Mouse (Mus musculus) forebrain, embryonic 10.5 days (tissue): Measurements from ENCODE around the gene Myom3. TPM values are rescaled to one million over a fixed set of nuclear protein-coding genes. Genes with fewer than 3 reads are reported as not detected.

Experiments
- DNase-seq: peaks from one replicate; pipeline ENCODE4 v3.0.0-alpha.2; 2017; ENCODE audit warnings: low spot score; ENCODE audit errors: extremely low spot score
- H3K27ac ChIP-seq: fragments of 300-500 bp; sonication (generic); 2 replicates; pipeline ENCODE4 v1.5.1; 2016; ENCODE audit warnings: mild to moderate bottlenecking
- H3K27me3 ChIP-seq: fragments of 300-500 bp; sonication (generic); 2 replicates; pipeline ENCODE4 v1.6.1; 2016; ENCODE audit warnings: mild to moderate bottlenecking; ENCODE audit not compliant: poor library complexity, severe bottlenecking
- H3K36me3 ChIP-seq: fragments of 300-500 bp; sonication (generic); replicated peaks from 2 replicates; pipeline ENCODE4 v1.6.1; 2016; ENCODE audit warnings: mild to moderate bottlenecking, moderate library complexity
- H3K4me1 ChIP-seq: fragments of 300-500 bp; sonication (generic); 2 replicates; pipeline ENCODE4 v1.6.1; 2016
- H3K4me3 ChIP-seq: fragments of 300-500 bp; sonication (generic); 2 replicates; pipeline ENCODE4 v1.5.1; 2016; ENCODE audit warnings: mild to moderate bottlenecking, moderate library complexity
- H3K9me3 ChIP-seq: fragments of 300-500 bp; sonication (generic); 2 replicates; pipeline ENCODE4 v1.6.1; 2016; ENCODE audit warnings: mild to moderate bottlenecking, moderate library complexity
- WGBS: fragments of 180-500 bp; shearing (Covaris S2); methylation state at CpG from one replicate; pipeline ENCODE4 v1.1.7; 2016; 5-methylcytosine and 5-hydroxymethylcytosine counted together
- polyA plus RNA-seq: library from polyadenylated mRNA; unstranded; fragments of >200 nt; fragmentation: Nextera tagmentation; extraction: Ambion mirVana; gene quantifications from 2 replicates; pipeline ENCODE4 v1.2.1, GENCODE M21; 2016

The Myom3 gene
- polyA plus RNA-seq, 1 experiment from 2014 or later: 0.09 TPM

GRCm38 (mm10) chr4:135821772-135822171, 62.3 kb downstream of the Myom3 start:
- 85% methylated on average over 4 of the region's 4 CpGs for WGBS
- Histone ChIP-seq H3K27ac (no peak overlapping the region), H3K36me3 (no peaks in the 10 kb centered on the region), H3K9me3 (no peaks in the 10 kb centered on the region), H3K4me3 (no peak overlapping the region), H3K4me1 (peaks cover 5% of the 10 kb centered on the region; the same call in 1 of the 2 replicates), H3K27me3 (no peaks in the 10 kb centered on the region)
- no peak for DNase-seq

GRCm38 (mm10) chr4:135823298-135823697, 63.8 kb downstream of the Myom3 start:
- no peak overlapping the region for H3K4me3 ChIP-seq
- H3K4me1 ChIP-seq: peaks cover 7% of the 10 kb centered on the region
- H3K27me3 ChIP-seq: no peaks in the 10 kb centered on the region
- H3K36me3 ChIP-seq: no peaks in the 10 kb centered on the region
- H3K9me3 ChIP-seq: no peaks in the 10 kb centered on the region
- 77% methylated on average over 2 of the region's 2 CpGs for WGBS
- DNase-seq: no peak
- H3K27ac ChIP-seq: no peak overlapping the region

- Histone ChIP-seq H3K36me3 (no peaks in the 10 kb centered on the region), H3K4me1 (peaks cover 16% of the 10 kb centered on the region), H3K27ac (no peak overlapping the region), H3K27me3 (no peaks in the 10 kb centered on the region), H3K9me3 (no peaks in the 10 kb centered on the region), H3K4me3 (no peak overlapping the region)
- WGBS: 56% methylated on average over 8 of the region's 8 CpGs
- DNase-seq: no peak
Measured at GRCm38 (mm10) chr4:135824254-135824653, 64.7 kb downstream of the Myom3 start.

- DNase-seq: peak; percentile 39
- Histone ChIP-seq H3K27me3 (no peaks in the 10 kb centered on the region), H3K36me3 (no peaks in the 10 kb centered on the region), H3K27ac (peak overlapping the region; percentile 78), H3K9me3 (no peaks in the 10 kb centered on the region), H3K4me1 (peaks cover 35% of the 10 kb centered on the region), H3K4me3 (no peak overlapping the region)
- WGBS: 50% methylated on average over 11 of the region's 11 CpGs
Measured at GRCm38 (mm10) chr4:135828491-135828890, 69.0 kb downstream of the Myom3 start.

GRCm38 (mm10) chr4:135832070-135832469, 72.6 kb downstream of the Myom3 start:
- DNase-seq: no peak
- no peaks in the 10 kb centered on the region for H3K27me3 ChIP-seq
- no peak overlapping the region for H3K27ac ChIP-seq
- no peak overlapping the region for H3K4me3 ChIP-seq
- no peaks in the 10 kb centered on the region for H3K9me3 ChIP-seq
- H3K4me1 ChIP-seq: peaks cover 39% of the 10 kb centered on the region
- H3K36me3 ChIP-seq: no peaks in the 10 kb centered on the region
- 88% methylated on average over 11 of the region's 11 CpGs for whole genome bisulfite sequencing

- peak; percentile 33 for DNase-seq
- H3K27ac ChIP-seq: peak overlapping the region; percentile 79
- H3K36me3 ChIP-seq: no peaks in the 10 kb centered on the region
- H3K4me3 ChIP-seq: peak overlapping the region; percentile 14; the same call in 1 of the 2 replicates
- H3K4me1 ChIP-seq: peaks cover 35% of the 10 kb centered on the region
- H3K27me3 ChIP-seq: no peaks in the 10 kb centered on the region
- 58% methylated on average over 12 of the region's 12 CpGs for WGBS
- H3K9me3 ChIP-seq: no peaks in the 10 kb centered on the region
Measured at GRCm38 (mm10) chr4:135833301-135834123, 74.0 kb downstream of the Myom3 start.

GRCm38 (mm10) chr4:135834124-135834717, 74.7 kb downstream of the Myom3 start:
- DNase-seq: no peak
- Histone ChIP-seq H3K4me3 (no peak overlapping the region), H3K27ac (peak overlapping the region; percentile 79), H3K36me3 (no peaks in the 10 kb centered on the region), H3K27me3 (no peaks in the 10 kb centered on the region), H3K4me1 (peaks cover 28% of the 10 kb centered on the region), H3K9me3 (no peaks in the 10 kb centered on the region)
- WGBS: 91% methylated on average over 8 of the region's 8 CpGs

- Histone ChIP-seq H3K27me3 (no peaks in the 10 kb centered on the region), H3K4me1 (peaks cover 5% of the 10 kb centered on the region), H3K9me3 (no peaks in the 10 kb centered on the region; the same call in 1 of the 2 replicates), H3K4me3 (no peak overlapping the region), H3K27ac (no peak overlapping the region), H3K36me3 (no peaks in the 10 kb centered on the region)
- WGBS: 88% methylated on average over 3 of the region's 3 CpGs
- no peak for DNase-seq
Measured at GRCm38 (mm10) chr4:135838925-135839292, 79.4 kb downstream of the Myom3 start.

- 92% methylated on average over 21 of the region's 21 CpGs for WGBS
- Histone ChIP-seq H3K4me3 (no peak overlapping the region), H3K4me1 (no peaks in the 10 kb centered on the region), H3K27me3 (no peaks in the 10 kb centered on the region), H3K27ac (no peak overlapping the region), H3K36me3 (no peaks in the 10 kb centered on the region), H3K9me3 (no peaks in the 10 kb centered on the region; the same call in 1 of the 2 replicates)
- DNase-seq: no peak
Measured at GRCm38 (mm10) chr4:135839293-135840011, 79.9 kb downstream of the Myom3 start.

GRCm38 (mm10) chr4:135844400-135844799, 84.9 kb downstream of the Myom3 start:
- DNase-seq: no peak
- Histone ChIP-seq H3K4me3 (no peak overlapping the region), H3K4me1 (no peaks in the 10 kb centered on the region), H3K9me3 (no peaks in the 10 kb centered on the region; the same call in 1 of the 2 replicates), H3K27me3 (no peaks in the 10 kb centered on the region), H3K36me3 (no peaks in the 10 kb centered on the region), H3K27ac (no peak overlapping the region)
- WGBS: 88% methylated on average over 6 of the region's 6 CpGs

GRCm38 (mm10) chr4:135847581-135847980, 88.1 kb downstream of the Myom3 start:
- Histone ChIP-seq H3K4me1 (peaks cover 14% of the 10 kb centered on the region), H3K4me3 (no peak overlapping the region), H3K27me3 (no peaks in the 10 kb centered on the region), H3K27ac (no peak overlapping the region), H3K36me3 (no peaks in the 10 kb centered on the region), H3K9me3 (no peaks in the 10 kb centered on the region)
- WGBS: 75% methylated on average over 5 of the region's 5 CpGs
- no peak for DNase-seq

- peak overlapping the region; percentile 59 for H3K27ac ChIP-seq
- peak overlapping the region; percentile 5; the same call in 1 of the 2 replicates for H3K4me3 ChIP-seq
- peaks cover 31% of the 10 kb centered on the region for H3K4me1 ChIP-seq
- no peak for DNase-seq
- WGBS: 44% methylated on average over 13 of the region's 13 CpGs
- H3K9me3 ChIP-seq: no peaks in the 10 kb centered on the region
- H3K36me3 ChIP-seq: no peaks in the 10 kb centered on the region
- no peaks in the 10 kb centered on the region for H3K27me3 ChIP-seq
Measured at GRCm38 (mm10) chr4:135850411-135851095, 91.0 kb downstream of the Myom3 start.
